Mouse (Mus musculus) kidney, adult 2 months (tissue): ENCODE measurements at regions not wholly inside any gene's neighbourhood (a gene's known extent, or its start where the extent isn't known, plus 50 kb on each side); places are given as distances from the start of the nearest gene placed in this dataset.

ENCODE experiments used
- CTCF ChIP-seq: fragments of 200-500 bp; conservative IDR thresholded peaks from 2 replicates; pipeline ENCODE4 v1.5.1; 2011; ENCODE audit warnings: low read depth, mild to moderate bottlenecking, control low read depth, low read length, moderate library complexity, mixed read lengths; ENCODE audit not compliant: insufficient read depth, insufficient read length
- POLR2A ChIP-seq: fragments of 200-500 bp; IDR thresholded peaks from one replicate; pipeline ENCODE4 v1.6.1; 2011; ENCODE audit warnings: low read depth, low read length, control low read depth

GRCm38 (mm10) chr4:47842128-47842656 is 202.8 kb upstream of the Nr4a3 start:
- TF ChIP-seq CTCF (no peak), POLR2A (no peak)
